ENCODE assay signal across 22 mouse cellular contexts in the genomic region with DNA sequence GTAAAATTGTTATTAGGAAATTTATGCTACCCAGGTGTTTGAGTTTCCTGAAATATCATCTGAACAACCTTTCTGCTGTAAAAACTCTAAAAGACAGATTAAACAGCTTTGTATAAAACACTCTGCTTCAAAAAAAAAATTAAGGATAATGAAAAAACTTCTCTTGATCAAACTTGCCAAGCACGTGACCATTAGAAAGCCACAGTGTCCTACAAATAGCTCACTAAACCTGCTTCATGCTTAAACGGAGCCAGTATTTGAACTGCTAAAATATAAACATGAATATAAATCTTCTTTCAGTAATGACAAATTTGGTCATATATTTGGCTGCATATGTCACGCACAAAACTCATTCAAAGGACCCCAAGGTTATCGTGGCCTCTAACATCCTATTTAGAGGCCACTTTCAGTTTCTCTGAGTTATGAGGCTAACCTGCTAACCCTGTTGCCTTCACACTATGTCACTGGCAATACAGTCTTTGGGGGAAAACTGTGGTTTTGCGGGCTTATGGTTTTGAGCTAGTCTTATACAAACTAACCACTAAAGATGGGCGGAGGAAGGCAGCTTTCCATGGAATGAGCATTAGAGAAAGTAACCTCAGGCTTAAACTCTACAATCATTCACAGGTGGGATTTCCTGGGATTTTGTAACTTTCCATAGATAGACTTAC.
A peak's percentile ranks its signal among the peaks of the same experiment; 100 is the strongest.
DNase-seq lines count a peak whose midpoint lies in the region; ATAC-seq and TF ChIP-seq lines count a peak whose summit lies in the region.
"Had no signal": no experiment of that assay in that cellular context is flagged by ENCODE, and none has a peak within 500 bp of the region (broad histone marks: within the 10 kb centered on the region; RNA-seq: fewer than 3 reads in every experiment).

No protein-coding gene starts in this region.

- H3K27me3 ChIP-seq in kidney, postnatal 0 days (ENCODE audit: insufficient read depth, low read length) = no peaks in the 10 kb centered on the region
- no peaks in the 10 kb centered on the region for H3K27me3 ChIP-seq in myocyte (ENCODE audit: control insufficient read depth, insufficient read depth, insufficient read length)
- no peaks in the 10 kb centered on the region for H3K27me3 ChIP-seq in forebrain, embryonic 14.5 days (replicated peaks; ENCODE audit: control insufficient read depth, insufficient read depth, low read length)
- H3K27me3 ChIP-seq: embryonic facial prominence, embryonic 15.5 days; forebrain, embryonic 15.5 days; heart, embryonic 13.5 days; hindbrain, embryonic 12.5 days; hindbrain, embryonic 15.5 days; Patski had no signal

- peak; percentile 11 for DNase-seq in kidney, postnatal 0 days (ENCODE audit: low spot score)
- no peak for DNase-seq in kidney, adult 11 months
- DNase-seq in forebrain, embryonic 14.5 days (ENCODE audit: low spot score) = no peak
- DNase-seq in testis, postnatal 14 days (ENCODE audit: low spot score) = no peak
- DNase-seq: adrenal gland, postnatal 14 days; cerebellum, adult 18-20 months; cerebellum, adult 9-10 months; cerebellum, postnatal 14 days; gastrocnemius, postnatal 25 days; heart, adult 18-20 months; heart, postnatal 14 days; heart, postnatal 4 days had no signal

- H3K27ac ChIP-seq in kidney, postnatal 0 days = no peak overlapping the region
- no peak overlapping the region for H3K27ac ChIP-seq in forebrain, embryonic 14.5 days (ENCODE audit: low read depth, low read length)
- H3K27ac ChIP-seq: embryonic facial prominence, embryonic 15.5 days; forebrain, embryonic 15.5 days; heart, embryonic 13.5 days; hindbrain, embryonic 12.5 days; hindbrain, embryonic 15.5 days had no signal

- no peak overlapping the region for H3K4me3 ChIP-seq in kidney, postnatal 0 days (replicated peaks; ENCODE audit: low read depth, low read length)
- H3K4me3 ChIP-seq in myocyte = no peak overlapping the region
- H3K4me3 ChIP-seq in forebrain, embryonic 14.5 days (ENCODE audit: low read depth, low read length) = no peak overlapping the region
- H3K4me3 ChIP-seq: embryonic facial prominence, embryonic 15.5 days; forebrain, embryonic 15.5 days; heart, embryonic 13.5 days; hindbrain, embryonic 12.5 days; hindbrain, embryonic 15.5 days had no signal

- H3K4me2 ChIP-seq in kidney, postnatal 0 days (ENCODE audit: low read length) = no peak overlapping the region
- peak overlapping the region; percentile 18 for H3K4me2 ChIP-seq in myocyte (ENCODE audit: low read depth)
- no peak overlapping the region for H3K4me2 ChIP-seq in forebrain, embryonic 14.5 days (ENCODE audit: low read length)
- H3K4me2 ChIP-seq: embryonic facial prominence, embryonic 15.5 days; forebrain, embryonic 15.5 days; heart, embryonic 13.5 days; hindbrain, embryonic 12.5 days; hindbrain, embryonic 15.5 days had no signal

- no peaks in the 10 kb centered on the region for H3K79me2 ChIP-seq in myocyte (ENCODE audit: control insufficient read depth, insufficient read depth)

- no peak for TF ChIP-seq POLR2A in myocyte (IDR thresholded peaks at IDR 0.05; ENCODE audit: insufficient read length, low read depth)

- 60% methylated on average over 6 of the region's 6 CpGs for WGBS in kidney, postnatal 0 days
- 90% methylated on average over 6 of the region's 6 CpGs for WGBS in forebrain, embryonic 14.5 days

- no peaks in the 10 kb centered on the region for H3K4me1 ChIP-seq in kidney, postnatal 0 days (replicated peaks; ENCODE audit: insufficient read depth, low read length)
- H3K4me1 ChIP-seq in forebrain, embryonic 14.5 days (ENCODE audit: control insufficient read depth, insufficient read depth, low read length) = no peaks in the 10 kb centered on the region
- H3K4me1 ChIP-seq: embryonic facial prominence, embryonic 15.5 days; forebrain, embryonic 15.5 days; heart, embryonic 13.5 days; hindbrain, embryonic 12.5 days; hindbrain, embryonic 15.5 days had no signal

- no peak overlapping the region for H3K9ac ChIP-seq in kidney, postnatal 0 days (ENCODE audit: low read depth, low read length)
- no peak overlapping the region for H3K9ac ChIP-seq in forebrain, embryonic 14.5 days (ENCODE audit: low read length)
- H3K9ac ChIP-seq: embryonic facial prominence, embryonic 15.5 days; forebrain, embryonic 15.5 days; heart, embryonic 13.5 days; hindbrain, embryonic 12.5 days; hindbrain, embryonic 15.5 days had no signal

- no peak for ATAC-seq in kidney, postnatal 0 days (replicated peaks; ENCODE audit: low FRiP score, low read depth)
- ATAC-seq in common myeloid progenitor, adult 5-6 weeks (replicated peaks; ENCODE audit: low read depth, poor library complexity, severe bottlenecking) = peak; percentile 39; the same call in 1 of the 2 replicates
- ATAC-seq in forebrain, embryonic 14.5 days = no peak
- ATAC-seq: forebrain, embryonic 15.5 days; intestine, postnatal 0 days; Patski had no signal

- no peaks in the 10 kb centered on the region for H3K9me3 ChIP-seq in kidney, postnatal 0 days (replicated peaks; ENCODE audit: low read length)
- no peaks in the 10 kb centered on the region for H3K9me3 ChIP-seq in forebrain, embryonic 14.5 days (replicated peaks; ENCODE audit: control insufficient read depth, low read length)
- H3K9me3 ChIP-seq: embryonic facial prominence, embryonic 15.5 days; forebrain, embryonic 15.5 days; G1E; heart, embryonic 13.5 days; hindbrain, embryonic 12.5 days; hindbrain, embryonic 15.5 days had no signal

- H3ac ChIP-seq in myocyte (ENCODE audit: control insufficient read depth, insufficient read length) = no peak overlapping the region

- TF ChIP-seq CTCF in kidney, postnatal 0 days (IDR thresholded peaks at IDR 0.05; ENCODE audit: low read depth) = no peak

- no peaks in the 10 kb centered on the region for H3K36me3 ChIP-seq in kidney, postnatal 0 days (ENCODE audit: insufficient read depth, low read length)
- no peaks in the 10 kb centered on the region for H3K36me3 ChIP-seq in myocyte (ENCODE audit: control insufficient read depth, insufficient read depth)
- no peaks in the 10 kb centered on the region for H3K36me3 ChIP-seq in forebrain, embryonic 14.5 days (ENCODE audit: control insufficient read depth, insufficient read depth, low read length)
- H3K36me3 ChIP-seq: embryonic facial prominence, embryonic 15.5 days; forebrain, embryonic 15.5 days; G1E; heart, embryonic 13.5 days; hindbrain, embryonic 12.5 days; hindbrain, embryonic 15.5 days had no signal

TF ChIP-seq in myocyte, 11 proteins besides CTCF, POLR2A, EP300 and RAD21:
- TF ChIP-seq MYOD1 (IDR thresholded peaks at IDR 0.05; ENCODE audit: control insufficient read depth in 1 of 3, insufficient read length in 2 of 3, low read depth in 2 of 3) (no peak), MYOG (IDR thresholded peaks at IDR 0.05; ENCODE audit: control insufficient read depth in 1 of 3, insufficient read depth in 1 of 3, insufficient read length in 2 of 3, low read depth in 2 of 3) (no peak), TCF3 (IDR thresholded peaks at IDR 0.05; ENCODE audit: insufficient read length, low read depth) (no peak), POLR2AphosphoS2 (IDR thresholded peaks at IDR 0.05; ENCODE audit: insufficient read length, low read depth) (no peak), E2F4 (IDR thresholded peaks at IDR 0.05; ENCODE audit: insufficient read depth) (no peak), CEBPB (IDR thresholded peaks at IDR 0.05; ENCODE audit: insufficient read depth, poor library complexity, severe bottlenecking) (no peak)
